Mouse (Mus musculus): ENCODE data around the gene Zfp69. TPM values are rescaled to one million over a fixed set of nuclear protein-coding genes. Genes with fewer than 3 reads are reported as not detected.

The Zfp69 gene
- polyA plus RNA-seq, 1 experiment: 0.79 TPM

- Histone ChIP-seq H3K4me3 (ENCODE audit: insufficient read depth, low read depth, low read length) (no peak overlapping the region), H3K27ac (replicated peaks; ENCODE audit: low read depth, low read length) (no peak overlapping the region), H3K4me1 (ENCODE audit: control insufficient read depth, insufficient read depth, insufficient read length, low read length) (0 out of 2 replicates have a peak, but pooled peaks cover 3% of the 10 kb centered on the region)
These were observed 1.5 kb upstream of the Zfp69 start for GRCm38 (mm10) chr4:120953038-120953437.

GRCm38 (mm10) chr4:120952163-120952562 is 664 bp upstream of the Zfp69 start:
- H3K4me3 ChIP-seq (ENCODE audit: insufficient read depth, low read depth, low read length): peak overlapping the region; percentile 93
- peak overlapping the region; percentile 45 for H3K27ac ChIP-seq (replicated peaks; ENCODE audit: low read depth, low read length)
- H3K4me1 ChIP-seq (ENCODE audit: control insufficient read depth, insufficient read depth, insufficient read length, low read length): 0 out of 2 replicates have a peak, but pooled peaks cover 3% of the 10 kb centered on the region

- H3K27ac ChIP-seq (replicated peaks; ENCODE audit: low read depth, low read length): peak overlapping the region; percentile 39
- H3K4me1 ChIP-seq (ENCODE audit: control insufficient read depth, insufficient read depth, insufficient read length, low read length): 0 out of 2 replicates have a peak, but pooled peaks cover 3% of the 10 kb centered on the region
- peak overlapping the region; percentile 76 for H3K4me3 ChIP-seq (ENCODE audit: insufficient read depth, low read depth, low read length)
These were observed 604 bp downstream of the Zfp69 start for GRCm38 (mm10) chr4:120950763-120951427.

- Histone ChIP-seq H3K27ac (replicated peaks; ENCODE audit: low read depth, low read length) (peak overlapping the region; percentile 89), H3K4me3 (ENCODE audit: insufficient read depth, low read depth, low read length) (peak overlapping the region; percentile 39), H3K4me1 (ENCODE audit: control insufficient read depth, insufficient read depth, insufficient read length, low read length) (0 out of 2 replicates have a peak, but pooled peaks cover 3% of the 10 kb centered on the region)
These were observed 2.6 kb downstream of the Zfp69 start for GRCm38 (mm10) chr4:120948938-120949337.

GRCm38 (mm10) chr4:120935006-120935405 is 16.5 kb downstream of the Zfp69 start:
- no peak overlapping the region for H3K27ac ChIP-seq (replicated peaks; ENCODE audit: low read depth, low read length)
- H3K4me1 ChIP-seq (ENCODE audit: control insufficient read depth, insufficient read depth, insufficient read length, low read length): no peaks in the 10 kb centered on the region
- no peak overlapping the region for H3K4me3 ChIP-seq (ENCODE audit: insufficient read depth, low read depth, low read length)

GRCm38 (mm10) chr4:120930736-120931135 is 20.8 kb downstream of the Zfp69 start:
- no peak overlapping the region for H3K4me3 ChIP-seq (ENCODE audit: insufficient read depth, low read depth, low read length)
- no peak overlapping the region for H3K27ac ChIP-seq (replicated peaks; ENCODE audit: low read depth, low read length)
- H3K4me1 ChIP-seq (ENCODE audit: control insufficient read depth, insufficient read depth, insufficient read length, low read length): no peaks in the 10 kb centered on the region

GRCm38 (mm10) chr4:120928686-120929085 is 22.8 kb downstream of the Zfp69 start:
- H3K27ac ChIP-seq (replicated peaks; ENCODE audit: low read depth, low read length): no peak overlapping the region
- H3K4me1 ChIP-seq (ENCODE audit: control insufficient read depth, insufficient read depth, insufficient read length, low read length): no peaks in the 10 kb centered on the region

GRCm38 (mm10) chr4:120925386-120925785 is 26.1 kb downstream of the Zfp69 start:
- peak overlapping the region; percentile 88 for H3K4me3 ChIP-seq (ENCODE audit: insufficient read depth, low read depth, low read length)
- H3K27ac ChIP-seq (replicated peaks; ENCODE audit: low read depth, low read length): peak overlapping the region; percentile 12; the same call in 1 of the 2 replicates
- no peaks in the 10 kb centered on the region for H3K4me1 ChIP-seq (ENCODE audit: control insufficient read depth, insufficient read depth, insufficient read length, low read length)

More at GRCm38 (mm10) chr4:120928686-120929085, 22.8 kb downstream of the Zfp69 start:
- no peak overlapping the region for H3K4me3 ChIP-seq (ENCODE audit: insufficient read depth, low read depth, low read length)

GRCm38 (mm10) chr4:120924554-120925299 is 26.8 kb downstream of the Zfp69 start, which contains the start of gene Exo5:
Gene Exo5, minus strand, starts transcription at chr4:120925017.
- Histone ChIP-seq H3K4me3 (ENCODE audit: insufficient read depth, low read depth, low read length) (peak within 1 kb of the TSS; percentile 88), H3K4me1 (ENCODE audit: control insufficient read depth, insufficient read depth, insufficient read length, low read length) (no peaks in the 10 kb centered on the region), H3K27ac (replicated peaks; ENCODE audit: low read depth, low read length) (peak within 1 kb of the TSS; percentile 87)

- H3K4me1 ChIP-seq (ENCODE audit: control insufficient read depth, insufficient read depth, insufficient read length, low read length): no peaks in the 10 kb centered on the region
- H3K27ac ChIP-seq (replicated peaks; ENCODE audit: low read depth, low read length): no peak overlapping the region
- no peak overlapping the region for H3K4me3 ChIP-seq (ENCODE audit: insufficient read depth, low read depth, low read length)
These were observed 30.0 kb downstream of the Zfp69 start for GRCm38 (mm10) chr4:120921461-120921860.

GRCm38 (mm10) chr4:120914501-120914900 is 37.0 kb downstream of the Zfp69 start:
- H3K27ac ChIP-seq (replicated peaks; ENCODE audit: low read depth, low read length): no peak overlapping the region
- no peaks in the 10 kb centered on the region for H3K4me1 ChIP-seq (ENCODE audit: control insufficient read depth, insufficient read depth, insufficient read length, low read length)
- no peak overlapping the region for H3K4me3 ChIP-seq (ENCODE audit: insufficient read depth, low read depth, low read length)

- Histone ChIP-seq H3K4me1 (ENCODE audit: control insufficient read depth, insufficient read depth, insufficient read length, low read length) (no peaks in the 10 kb centered on the region), H3K27ac (replicated peaks; ENCODE audit: low read depth, low read length) (no peak overlapping the region), H3K4me3 (ENCODE audit: insufficient read depth, low read depth, low read length) (no peak overlapping the region)
These were observed 37.6 kb downstream of the Zfp69 start for GRCm38 (mm10) chr4:120913861-120914260.

GRCm38 (mm10) chr4:120913443-120913842 is 38.1 kb downstream of the Zfp69 start:
- H3K27ac ChIP-seq (replicated peaks; ENCODE audit: low read depth, low read length): no peak overlapping the region
- H3K4me1 ChIP-seq (ENCODE audit: control insufficient read depth, insufficient read depth, insufficient read length, low read length): no peaks in the 10 kb centered on the region

GRCm38 (mm10) chr4:120912866-120913265 is 38.6 kb downstream of the Zfp69 start:
- H3K27ac ChIP-seq (replicated peaks; ENCODE audit: low read depth, low read length): no peak overlapping the region
- H3K4me1 ChIP-seq (ENCODE audit: control insufficient read depth, insufficient read depth, insufficient read length, low read length): no peaks in the 10 kb centered on the region
- no peak overlapping the region for H3K4me3 ChIP-seq (ENCODE audit: insufficient read depth, low read depth, low read length)

More at GRCm38 (mm10) chr4:120913443-120913842, 38.1 kb downstream of the Zfp69 start:
- no peak overlapping the region for H3K4me3 ChIP-seq (ENCODE audit: insufficient read depth, low read depth, low read length)

- no peaks in the 10 kb centered on the region for H3K4me1 ChIP-seq (ENCODE audit: control insufficient read depth, insufficient read depth, insufficient read length, low read length)
- H3K27ac ChIP-seq (replicated peaks; ENCODE audit: low read depth, low read length): no peak overlapping the region
- no peak overlapping the region for H3K4me3 ChIP-seq (ENCODE audit: insufficient read depth, low read depth, low read length)
These were observed 40.4 kb downstream of the Zfp69 start for GRCm38 (mm10) chr4:120911086-120911485.
